Mouse (Mus musculus) myocyte (in vitro differentiated cells): ENCODE data around the gene B9d1.

Experiments used
- CEBPB ChIP-seq: IDR thresholded peaks from 2 replicates; pipeline ENCODE4 v1.6.1; 2011; ENCODE audit warnings: mild to moderate bottlenecking, moderate library complexity; ENCODE audit not compliant: poor library complexity, insufficient read depth, severe bottlenecking
- E2F4 ChIP-seq: IDR thresholded peaks from one replicate; pipeline ENCODE4 v1.6.1; 2011; ENCODE audit warnings: mild to moderate bottlenecking, control low read depth, moderate library complexity; ENCODE audit not compliant: insufficient read depth
- MAX ChIP-seq: IDR thresholded peaks from one replicate; pipeline ENCODE4 v1.6.1; 2011; ENCODE audit warnings: low read depth, mild to moderate bottlenecking, control low read depth
- MYOD1 ChIP-seq, 3 experiments: IDR thresholded peaks; one replicate each; pipeline ENCODE4 v1.6.1; 2011; ENCODE audit warnings: control low read depth in 2 of 3, low read depth in 2 of 3, mild to moderate bottlenecking in 2 of 3, moderate library complexity in 1 of 3; ENCODE audit not compliant: insufficient read length in 2 of 3, control insufficient read depth in 1 of 3
- MYOG ChIP-seq, 3 experiments: IDR thresholded peaks; one replicate each; pipeline ENCODE4 v1.6.1; 2011; ENCODE audit warnings: control low read depth in 2 of 3, low read depth in 2 of 3, mild to moderate bottlenecking in 2 of 3; ENCODE audit not compliant: insufficient read length in 2 of 3, control insufficient read depth in 1 of 3, insufficient read depth in 1 of 3
- POLR2A ChIP-seq: IDR thresholded peaks from one replicate; pipeline ENCODE4 v1.6.1; 2011; ENCODE audit warnings: low read depth, mild to moderate bottlenecking, control low read depth, moderate library complexity; ENCODE audit not compliant: insufficient read length
- POLR2AphosphoS2 ChIP-seq: IDR thresholded peaks from one replicate; pipeline ENCODE4 v1.6.1; 2011; ENCODE audit warnings: low read depth, control low read depth; ENCODE audit not compliant: insufficient read length
- TCF12 ChIP-seq: IDR thresholded peaks from one replicate; pipeline ENCODE4 v1.6.1; 2011; ENCODE audit warnings: mild to moderate bottlenecking, control low read depth; ENCODE audit not compliant: poor library complexity, insufficient read depth, severe bottlenecking
- TCF3 ChIP-seq: IDR thresholded peaks from one replicate; pipeline ENCODE4 v1.6.1; 2011; ENCODE audit warnings: low read depth, control low read depth; ENCODE audit not compliant: insufficient read length
- USF1 ChIP-seq: IDR thresholded peaks from one replicate; pipeline ENCODE4 v1.6.1; 2011; ENCODE audit warnings: low read depth, mild to moderate bottlenecking, control low read depth, moderate library complexity

GRCm38 (mm10) chr11:61465422-61465821 is 39.5 kb upstream of the B9d1 start:
- no peak for TF ChIP-seq CEBPB
- TF ChIP-seq POLR2A = no peak
- no peak for TF ChIP-seq MYOD1 (IDR thresholded peaks at IDR 0.05; ENCODE audit: control insufficient read depth in 1 of 3, insufficient read length in 2 of 3, low read depth in 2 of 3)
- TF ChIP-seq MAX = no peak
- TF ChIP-seq USF1 = no peak
- TF ChIP-seq TCF12 = no peak
- no peak for TF ChIP-seq TCF3
- no peak for TF ChIP-seq E2F4
- no peak for TF ChIP-seq MYOG (IDR thresholded peaks at IDR 0.05; ENCODE audit: control insufficient read depth in 1 of 3, insufficient read depth in 1 of 3, insufficient read length in 2 of 3, low read depth in 2 of 3)
- TF ChIP-seq POLR2AphosphoS2 = no peak
